Mouse (Mus musculus): ENCODE measurements around the gene Angptl6.

Gene Angptl6

DNA sequence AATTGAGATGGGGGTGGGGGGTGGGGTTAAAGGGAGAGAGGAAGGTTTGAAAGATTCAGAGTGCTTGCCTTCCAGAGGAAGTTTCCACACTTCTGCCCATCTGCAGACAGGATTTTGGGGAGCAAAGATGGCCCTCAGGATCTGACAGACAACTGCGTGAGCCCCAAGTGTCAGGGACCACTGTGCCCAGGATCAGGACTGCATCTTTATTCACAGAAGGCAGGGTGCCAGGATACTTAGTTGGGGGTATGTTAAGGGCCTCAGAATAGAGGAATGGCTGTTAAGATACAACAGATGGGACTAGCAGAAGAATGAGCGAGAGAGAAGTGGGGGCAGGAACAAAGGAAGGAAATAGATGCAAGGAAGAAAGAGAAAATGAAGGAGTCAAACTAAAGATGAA is 7.0 kb upstream of the Angptl6 start:
- no peak for DNase-seq (ENCODE audit: low spot score)

DNA sequence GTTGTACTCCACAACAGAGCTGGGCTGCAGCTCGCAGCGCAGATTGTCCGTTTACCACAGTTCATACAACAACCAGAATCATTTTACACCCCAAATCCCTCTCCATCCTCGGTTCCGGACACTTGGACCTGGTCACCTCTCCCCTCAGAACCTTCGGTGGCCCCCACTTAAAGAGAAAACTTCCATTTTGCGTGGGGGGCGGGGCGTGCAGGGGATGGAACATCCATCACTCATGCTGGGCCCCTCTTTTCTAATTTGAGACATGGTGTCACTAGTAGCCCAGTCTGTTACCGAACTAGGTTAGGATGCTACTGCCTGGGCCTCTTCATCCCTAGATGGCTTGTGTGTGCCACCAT is 839 bp downstream of the Angptl6 start:
- DNase-seq (ENCODE audit: low spot score) = no peak

- DNase-seq (ENCODE audit: low spot score) = peak; percentile 99
These were observed 1.4 kb downstream of the Angptl6 start for GRCm38 (mm10) chr9:20878041-20878709.

GRCm38 (mm10) chr9:20877118-20878040 is 2.1 kb downstream of the Angptl6 start:
- no peak for DNase-seq (ENCODE audit: low spot score)

- no peak for DNase-seq (ENCODE audit: low spot score)
These were observed 3.0 kb downstream of the Angptl6 start for GRCm38 (mm10) chr9:20876318-20877117.

GRCm38 (mm10) chr9:20875021-20875790 is 4.3 kb downstream of the Angptl6 start:
- DNase-seq (ENCODE audit: low spot score) = no peak

- DNase-seq (ENCODE audit: low spot score) = no peak
These were observed 6.0 kb downstream of the Angptl6 start for GRCm38 (mm10) chr9:20873521-20873920.

- no peak for DNase-seq (ENCODE audit: low spot score)
These were observed 6.5 kb downstream of the Angptl6 start for GRCm38 (mm10) chr9:20872991-20873390.

GRCm38 (mm10) chr9:20870211-20871173 is 9.0 kb downstream of the Angptl6 start:
- DNase-seq (ENCODE audit: low spot score) = no peak

- no peak for DNase-seq (ENCODE audit: low spot score)
These were observed 10.3 kb downstream of the Angptl6 start for GRCm38 (mm10) chr9:20869246-20869645.

DNA sequence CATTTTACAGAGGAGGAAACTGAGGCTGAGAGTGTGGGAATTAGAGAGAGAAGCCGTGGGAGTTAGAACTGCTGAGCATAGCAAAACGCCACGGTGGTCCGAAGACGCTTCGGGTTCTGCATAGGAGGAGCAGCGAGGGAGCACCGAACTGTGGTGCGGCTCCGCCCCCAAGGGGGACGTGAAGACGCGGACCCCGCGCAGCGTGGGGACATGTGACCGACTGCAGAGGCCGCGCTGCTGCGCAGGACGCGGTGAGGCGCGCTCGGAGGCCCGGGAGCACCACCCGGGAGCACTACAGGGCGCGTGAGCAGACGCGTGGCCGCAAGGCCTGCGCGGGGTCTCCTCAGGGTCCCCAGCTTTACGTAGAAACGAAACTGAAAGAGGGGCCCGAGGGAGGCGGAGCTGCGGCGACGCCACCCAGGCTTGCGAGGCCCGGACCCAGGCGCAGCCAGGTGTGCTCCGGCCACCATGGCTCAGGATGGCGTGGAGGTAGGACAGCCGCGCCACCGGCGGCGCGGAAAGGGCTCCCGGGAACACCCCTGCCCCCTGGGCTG is 11.0 kb downstream of the Angptl6 start, which contains the start of gene A230050P20Rik:
Gene A230050P20Rik (plus strand): TSS at position 195 of the 554 bp plus-strand sequence.
- DNase-seq (ENCODE audit: low spot score) = no peak

DNA sequence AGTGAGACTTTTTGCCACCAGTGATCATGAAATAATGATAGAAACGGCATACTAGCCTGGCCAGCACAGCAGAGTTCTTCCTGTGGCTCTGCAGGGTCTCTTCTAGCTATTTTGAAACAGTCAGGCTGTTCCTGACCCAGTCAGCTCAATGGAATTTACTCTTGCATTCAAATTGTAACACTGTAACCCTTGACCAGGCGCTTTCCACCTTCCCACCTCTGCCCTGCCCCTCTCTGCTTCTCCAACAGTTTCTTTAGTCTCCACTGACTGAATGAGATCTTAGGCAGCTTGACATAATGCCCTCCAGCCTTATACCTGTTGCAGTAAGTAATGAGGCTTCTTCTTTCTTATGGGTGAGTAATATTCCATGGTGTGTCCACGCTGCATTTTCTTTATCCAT is 12.6 kb downstream of the Angptl6 start:
- no peak for DNase-seq (ENCODE audit: low spot score)

GRCm38 (mm10) chr9:20862225-20862624 is 17.3 kb downstream of the Angptl6 start:
- DNase-seq (ENCODE audit: low spot score) = no peak

- no peak for DNase-seq (ENCODE audit: low spot score)
These were observed 17.7 kb downstream of the Angptl6 start for GRCm38 (mm10) chr9:20861821-20862220.

GRCm38 (mm10) chr9:20859926-20860325 is 19.6 kb downstream of the Angptl6 start:
- no peak for DNase-seq (ENCODE audit: low spot score)

DNA sequence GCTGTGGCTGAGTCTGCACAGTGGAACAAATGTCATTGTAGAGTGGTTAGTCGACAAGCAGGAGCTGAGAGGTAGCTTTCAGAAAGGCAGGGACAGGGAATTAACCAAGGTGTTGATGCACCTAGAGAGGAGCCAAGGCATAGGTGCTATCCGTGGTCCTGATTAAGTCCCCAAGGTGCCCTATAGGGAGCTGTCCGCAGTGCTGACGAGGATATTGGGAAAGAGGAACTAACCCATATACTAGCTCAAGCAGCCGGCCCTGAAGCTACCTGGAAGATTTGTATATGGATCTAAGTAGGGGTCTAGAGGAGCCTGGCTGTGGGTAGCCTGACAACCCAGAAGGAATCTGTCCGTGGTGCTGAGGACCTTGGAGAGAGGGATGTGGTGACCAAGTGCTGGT is 22.4 kb downstream of the Angptl6 start:
- peak; percentile 43 for DNase-seq (ENCODE audit: low spot score)

- no peak for DNase-seq (ENCODE audit: low spot score)
These were observed 29.3 kb downstream of the Angptl6 start for GRCm38 (mm10) chr9:20850179-20850578.

- no peak for DNase-seq (ENCODE audit: low spot score)
These were observed 36.9 kb downstream of the Angptl6 start for GRCm38 (mm10) chr9:20842670-20843069.

GRCm38 (mm10) chr9:20842211-20842610 is 37.3 kb downstream of the Angptl6 start:
- DNase-seq (ENCODE audit: low spot score) = no peak

DNA sequence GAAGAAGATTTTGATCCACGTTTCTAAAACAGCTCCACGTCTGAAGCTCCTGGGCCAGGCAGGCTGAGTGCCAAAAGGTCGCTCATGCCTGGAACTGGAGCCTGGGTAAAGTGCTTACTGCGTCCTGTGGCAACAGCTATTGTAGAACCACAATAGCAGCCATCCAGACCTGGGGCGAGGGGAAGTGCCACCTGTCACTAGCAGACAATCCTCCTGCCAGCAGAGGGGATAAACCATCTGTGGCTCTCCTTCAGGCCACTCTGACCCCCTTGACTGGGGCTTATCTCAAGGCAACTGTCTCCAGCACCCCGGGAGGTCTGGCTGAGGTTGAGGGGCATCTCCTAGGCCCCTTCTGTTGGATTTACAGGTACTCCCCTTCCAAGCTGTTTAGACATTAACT is 40.6 kb downstream of the Angptl6 start:
- DNase-seq (ENCODE audit: low spot score) = no peak

Data from spleen, adult 12 weeks (tissue).